In the genomic region with DNA sequence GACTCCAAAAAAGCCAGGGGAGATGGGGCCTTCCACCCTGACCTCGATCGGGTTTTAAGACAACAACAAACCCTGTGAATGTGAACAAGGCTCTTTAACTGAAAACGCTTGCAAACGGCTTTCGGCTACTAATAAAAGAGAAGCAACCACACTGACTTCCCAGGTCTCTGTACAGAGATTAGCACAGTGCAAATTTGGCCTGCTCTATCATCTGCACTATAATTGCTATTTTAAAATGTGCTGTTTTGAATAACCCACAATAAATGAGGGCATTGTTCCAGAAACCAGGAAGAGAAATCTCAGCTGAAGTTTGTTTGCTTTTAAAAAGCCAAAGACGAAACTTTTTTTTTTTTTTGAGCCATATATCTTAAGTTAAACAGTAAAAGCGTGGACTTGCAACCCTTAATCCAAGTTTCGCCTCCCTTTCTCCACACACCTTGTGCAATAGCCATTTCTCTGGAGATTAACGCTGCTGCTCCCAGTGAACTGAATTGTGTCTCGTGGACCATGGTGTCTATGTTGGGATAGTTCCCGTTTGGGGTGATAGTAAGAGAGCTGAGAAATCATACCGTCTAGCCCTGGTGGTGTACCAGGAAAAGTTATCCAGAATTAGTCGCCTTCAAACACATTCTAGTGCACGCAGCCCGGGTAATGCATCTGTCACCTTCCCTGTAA, we compare ENCODE assay signal across 18 mouse cellular contexts. TPM values are rescaled to one million over a fixed set of nuclear protein-coding genes. Genes with fewer than 3 reads are reported as not detected.
DNase-seq lines count a peak whose midpoint lies in the region; ATAC-seq and TF ChIP-seq lines count a peak whose summit lies in the region.
"Had no signal": no experiment of that assay in that cellular context is flagged by ENCODE, and none has a peak within 500 bp of the region (broad histone marks: within the 10 kb centered on the region; RNA-seq: fewer than 3 reads in every experiment).

No protein-coding gene starts in this region.

- peaks cover 51% of the 10 kb centered on the region for H3K27me3 ChIP-seq in forebrain, embryonic 13.5 days
- peaks cover 17% of the 10 kb centered on the region; the same call in 1 of the 2 replicates for H3K27me3 ChIP-seq in forebrain, embryonic 15.5 days
- no peaks in the 10 kb centered on the region for H3K27me3 ChIP-seq in lung, postnatal 0 days (replicated peaks; ENCODE audit: insufficient read depth, low read length)
- H3K27me3 ChIP-seq in intestine, embryonic 14.5 days (replicated peaks; ENCODE audit: control insufficient read depth, insufficient read depth, low read length): no peaks in the 10 kb centered on the region
- no peaks in the 10 kb centered on the region for H3K27me3 ChIP-seq in stomach, embryonic 16.5 days (ENCODE audit: control insufficient read depth, insufficient read depth, low read length)

- H3K4me3 ChIP-seq in forebrain, embryonic 13.5 days: no peak overlapping the region
- no peak overlapping the region for H3K4me3 ChIP-seq in forebrain, embryonic 15.5 days
- no peak overlapping the region for H3K4me3 ChIP-seq in lung, postnatal 0 days (ENCODE audit: low read depth, low read length)
- no peak overlapping the region for H3K4me3 ChIP-seq in intestine, embryonic 14.5 days (ENCODE audit: low read depth, low read length)
- no peak overlapping the region for H3K4me3 ChIP-seq in stomach, embryonic 16.5 days (replicated peaks; ENCODE audit: low read length)
- H3K4me3 ChIP-seq: embryonic facial prominence, embryonic 13.5 days; heart, adult 2 months; heart, embryonic 12.5 days had no signal

- H3K27ac ChIP-seq in forebrain, embryonic 13.5 days: 0 out of 2 replicates have a peak overlapping the region, but pooled peaks have one; percentile 27
- no peak overlapping the region for H3K27ac ChIP-seq in forebrain, embryonic 15.5 days (replicated peaks)
- H3K27ac ChIP-seq in lung, postnatal 0 days (ENCODE audit: low read length): no peak overlapping the region
- peak overlapping the region; percentile 77 for H3K27ac ChIP-seq in intestine, embryonic 14.5 days (ENCODE audit: low read depth)
- peak overlapping the region; percentile 8; the same call in 1 of the 2 replicates for H3K27ac ChIP-seq in stomach, embryonic 16.5 days (ENCODE audit: low read length)
- H3K27ac ChIP-seq: embryonic facial prominence, embryonic 13.5 days; heart, adult 2 months had no signal

- H3K4me1 ChIP-seq in forebrain, embryonic 13.5 days: peaks cover 10% of the 10 kb centered on the region
- H3K4me1 ChIP-seq in forebrain, embryonic 15.5 days: peaks cover 11% of the 10 kb centered on the region
- 0 out of 2 replicates have a peak, but pooled peaks cover 5% of the 10 kb centered on the region for H3K4me1 ChIP-seq in lung, postnatal 0 days (ENCODE audit: insufficient read depth, low read depth, low read length)
- no peaks in the 10 kb centered on the region for H3K4me1 ChIP-seq in intestine, embryonic 14.5 days (replicated peaks; ENCODE audit: control insufficient read depth, insufficient read depth, low read length)
- H3K4me1 ChIP-seq in stomach, embryonic 16.5 days (ENCODE audit: control insufficient read depth, insufficient read depth, low read length): no peaks in the 10 kb centered on the region
- H3K4me1 ChIP-seq: embryonic facial prominence, embryonic 13.5 days; heart, embryonic 12.5 days had no signal

- H3K9me3 ChIP-seq in forebrain, embryonic 13.5 days (replicated peaks): no peaks in the 10 kb centered on the region
- no peaks in the 10 kb centered on the region for H3K9me3 ChIP-seq in forebrain, embryonic 15.5 days
- H3K9me3 ChIP-seq in lung, postnatal 0 days (ENCODE audit: low read length): no peaks in the 10 kb centered on the region
- no peaks in the 10 kb centered on the region for H3K9me3 ChIP-seq in intestine, embryonic 14.5 days (ENCODE audit: control insufficient read depth, low read length)
- H3K9me3 ChIP-seq in stomach, embryonic 16.5 days (replicated peaks; ENCODE audit: control insufficient read depth, low read length): no peaks in the 10 kb centered on the region
- H3K9me3 ChIP-seq: embryonic facial prominence, embryonic 13.5 days; heart, embryonic 12.5 days had no signal

- no peak overlapping the region; the same call in 1 of the 2 replicates for H3K4me2 ChIP-seq in forebrain, embryonic 13.5 days
- H3K4me2 ChIP-seq in forebrain, embryonic 15.5 days (replicated peaks): no peak overlapping the region
- H3K4me2 ChIP-seq in lung, postnatal 0 days (replicated peaks; ENCODE audit: low read depth, low read length): no peak overlapping the region
- no peak overlapping the region for H3K4me2 ChIP-seq in intestine, embryonic 14.5 days (ENCODE audit: low read length)
- no peak overlapping the region for H3K4me2 ChIP-seq in stomach, embryonic 16.5 days (ENCODE audit: low read depth, low read length)
- H3K4me2 ChIP-seq: embryonic facial prominence, embryonic 13.5 days; heart, embryonic 12.5 days had no signal

- peak; percentile 11 for DNase-seq in lung, postnatal 0 days (ENCODE audit: low spot score)
- DNase-seq in lung, postnatal 36 days: no peak
- DNase-seq in intestine, embryonic 14.5 days (ENCODE audit: low spot score): peak; percentile 62
- DNase-seq in embryo, embryonic 9.5 days (ENCODE audit: extremely low spot score): no peak
- no peak for DNase-seq in urinary bladder, postnatal 25 days (ENCODE audit: low spot score)
- DNase-seq: adrenal gland, postnatal 10 days; B cell, adult 2 months; cerebellum, adult 11-12 months; cerebellum, adult 9-10 months; cerebellum, postnatal 25 days; gastrocnemius, postnatal 10 days; heart, adult 2 months had no signal

- H3K36me3 ChIP-seq in forebrain, embryonic 13.5 days (ENCODE audit: poor library complexity, severe bottlenecking): no peaks in the 10 kb centered on the region
- H3K36me3 ChIP-seq in forebrain, embryonic 15.5 days: no peaks in the 10 kb centered on the region
- H3K36me3 ChIP-seq in lung, postnatal 0 days (ENCODE audit: insufficient read depth, low read length): no peaks in the 10 kb centered on the region
- no peaks in the 10 kb centered on the region for H3K36me3 ChIP-seq in intestine, embryonic 14.5 days (ENCODE audit: control insufficient read depth, insufficient read depth, low read length)
- no peaks in the 10 kb centered on the region for H3K36me3 ChIP-seq in stomach, embryonic 16.5 days (ENCODE audit: control insufficient read depth, insufficient read depth, low read length)
- H3K36me3 ChIP-seq: embryonic facial prominence, embryonic 13.5 days; heart, embryonic 12.5 days had no signal

- ATAC-seq in forebrain, embryonic 13.5 days: no peak
- no peak for ATAC-seq in forebrain, embryonic 15.5 days (replicated peaks)
- ATAC-seq in lung, postnatal 0 days: no peak
- 0 out of 2 replicates have a peak, but pooled peaks have one; percentile 37 for ATAC-seq in intestine, embryonic 14.5 days (replicated peaks; ENCODE audit: low FRiP score, low TSS enrichment, low read depth)
- 0 out of 2 replicates have a peak, but pooled peaks have one; percentile 50 for ATAC-seq in stomach, embryonic 16.5 days (ENCODE audit: insufficient read depth, low FRiP score)
- ATAC-seq: CD4-positive, CD25-positive, alpha-beta regulatory T cell, adult 4 months had no signal

- TF ChIP-seq CTCF in lung, postnatal 0 days (IDR thresholded peaks at IDR 0.05): no peak

- H3K9ac ChIP-seq in forebrain, embryonic 13.5 days: no peak overlapping the region
- no peak overlapping the region for H3K9ac ChIP-seq in forebrain, embryonic 15.5 days (replicated peaks)
- H3K9ac ChIP-seq in lung, postnatal 0 days (replicated peaks; ENCODE audit: low read depth): no peak overlapping the region
- no peak overlapping the region for H3K9ac ChIP-seq in intestine, embryonic 14.5 days (ENCODE audit: low read length)
- no peak overlapping the region for H3K9ac ChIP-seq in stomach, embryonic 16.5 days (ENCODE audit: low read length)
- H3K9ac ChIP-seq: embryonic facial prominence, embryonic 13.5 days; heart, embryonic 12.5 days had no signal

- 69% methylated on average over 15 of the region's 15 CpGs for WGBS in forebrain, embryonic 13.5 days
- 67% methylated on average over 15 of the region's 15 CpGs for WGBS in forebrain, embryonic 15.5 days
- 46% methylated on average over 15 of the region's 15 CpGs for WGBS in lung, postnatal 0 days
- WGBS in intestine, embryonic 14.5 days: 54% methylated on average over 15 of the region's 15 CpGs
- 60% methylated on average over 15 of the region's 15 CpGs for WGBS in stomach, embryonic 16.5 days

- TF ChIP-seq EP300 in lung, postnatal 0 days (IDR thresholded peaks at IDR 0.05): no peak

RNA-seq across cellular contexts. Expression of a gene that starts 34.3 kb away (rescaled TPM):
- 0.55 and 0.59 TPM in 2 replicates for polyA plus RNA-seq in forebrain, embryonic 13.5 days (2015; fragmentation: Nextera tagmentation; extraction: Ambion mirVana)
- polyA plus RNA-seq in forebrain, embryonic 15.5 days (2015; fragmentation: Nextera tagmentation; extraction: Ambion mirVana): 0.45 and 0.47 TPM in 2 replicates
- polyA plus RNA-seq in lung, postnatal 0 days (2015; fragmentation: Nextera tagmentation; extraction: Ambion mirVana): 3.2 and 5.5 TPM in 2 replicates
- 26.3 and 30.5 TPM in 2 replicates for polyA plus RNA-seq in intestine, embryonic 14.5 days (2014; fragmentation: Nextera tagmentation; extraction: Ambion mirVana)
- 6.8 and 7.2 TPM in 2 replicates for polyA plus RNA-seq in stomach, embryonic 16.5 days (2015; fragmentation: Nextera tagmentation; extraction: Ambion mirVana)

Comparison
In these comparisons a context has a peak if more than half of its experiments do, and no peak if none do; other contexts are left out.
1. H3K27ac ChIP-seq: peak in forebrain, embryonic 13.5 days (single experiment), intestine, embryonic 14.5 days (single experiment) and stomach, embryonic 16.5 days (single experiment); none in forebrain, embryonic 15.5 days (single experiment) and lung, postnatal 0 days (single experiment).
2. DNase-seq: peak in lung, postnatal 0 days (single experiment) and intestine, embryonic 14.5 days (single experiment); none in lung, postnatal 36 days (single experiment), embryo, embryonic 9.5 days (single experiment) and urinary bladder, postnatal 25 days (single experiment).
3. ATAC-seq: peak in intestine, embryonic 14.5 days (single experiment) and stomach, embryonic 16.5 days (single experiment); none in forebrain, embryonic 13.5 days (single experiment), forebrain, embryonic 15.5 days (single experiment) and lung, postnatal 0 days (single experiment).